Mouse (Mus musculus) R1 (cell line): ENCODE data around the gene March9.
"Not testable (repeated sequence)": the region's sequence is repeated elsewhere in the genome, so short reads cannot be mapped to it uniquely, and the experiment has no call there.

ENCODE experiments used
- DNase-seq: peaks from one replicate; pipeline ENCODE4 v3.0.0-alpha.2; 2018; ENCODE audit warnings: low read depth, low spot score

The March9 gene

DNA sequence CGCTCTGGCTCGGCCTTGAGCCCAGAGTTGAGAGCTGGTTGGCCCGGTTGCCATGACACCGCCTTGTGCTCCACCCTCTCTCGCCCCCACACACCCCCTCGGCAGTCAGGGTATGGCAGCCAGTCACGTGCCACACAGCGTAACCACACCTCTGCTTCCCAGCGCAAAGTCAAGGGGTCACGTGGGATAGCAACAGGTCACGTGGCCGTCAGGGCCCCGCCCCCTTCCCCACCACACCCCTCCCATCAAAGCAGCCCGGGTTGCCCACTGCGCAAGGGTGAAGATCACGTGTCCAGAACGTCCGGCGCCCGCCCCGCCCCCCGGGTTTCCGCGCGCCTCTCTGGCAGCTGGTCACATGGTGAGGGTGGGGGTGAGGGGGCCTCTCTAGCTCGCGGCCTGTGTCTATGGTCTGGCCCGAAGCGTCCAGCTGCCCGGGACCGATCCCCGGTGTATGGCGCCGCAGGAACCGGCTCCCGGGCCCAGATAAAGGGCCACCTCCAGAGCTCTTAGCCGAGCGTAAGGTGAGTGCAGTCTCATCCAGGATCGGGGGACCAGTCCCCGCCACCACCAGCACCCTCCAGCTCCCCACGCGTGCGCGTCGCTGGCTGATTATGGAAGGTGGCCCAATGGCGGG lies 3.4 kb upstream of the March9 start, which contains the start of gene Cdk4:
Cdk4 (plus strand) TSS at position 296 of the 634 bp plus-strand sequence.
- DNase-seq: peak; percentile 99

DNA sequence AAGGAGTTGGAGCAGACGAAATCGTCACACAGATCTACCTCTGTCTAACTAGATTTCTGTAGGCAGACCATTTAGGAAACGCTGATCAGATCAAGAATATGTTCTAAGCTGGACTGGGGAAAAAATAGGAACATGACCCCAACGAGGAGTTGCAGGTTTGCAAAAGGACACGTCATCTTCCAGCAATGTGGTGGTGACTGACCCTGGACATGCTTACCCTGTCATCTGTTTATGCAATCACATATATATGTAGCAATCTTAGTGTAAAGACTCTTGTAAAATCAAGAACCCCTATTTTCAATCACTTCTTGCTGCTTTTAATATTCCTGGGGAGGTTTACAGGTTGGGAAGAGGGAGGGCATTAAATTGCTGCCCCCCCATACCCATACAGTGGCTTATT lies 2.5 kb upstream of the March9 start:
- no peak for DNase-seq

DNA sequence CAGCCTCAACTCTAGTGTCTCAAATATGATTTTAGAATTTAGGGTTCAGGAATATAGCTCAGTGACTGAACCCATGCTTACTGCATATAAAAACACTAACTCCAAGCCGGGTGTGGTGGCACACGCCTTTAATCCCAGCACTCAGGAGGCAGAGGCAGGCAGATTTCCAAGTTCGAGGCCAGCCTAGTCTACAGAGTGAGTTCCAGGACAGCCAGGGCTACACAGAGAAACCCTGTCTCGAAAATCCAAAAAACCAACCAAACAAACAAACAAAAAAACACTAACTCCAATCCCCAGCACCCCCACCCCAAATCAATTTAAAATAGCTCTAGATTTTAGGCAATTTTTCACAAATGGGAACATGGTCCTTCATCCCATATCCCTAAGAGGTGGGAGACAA lies 2.1 kb upstream of the March9 start:
- DNase-seq: not testable (repeated sequence)

DNA sequence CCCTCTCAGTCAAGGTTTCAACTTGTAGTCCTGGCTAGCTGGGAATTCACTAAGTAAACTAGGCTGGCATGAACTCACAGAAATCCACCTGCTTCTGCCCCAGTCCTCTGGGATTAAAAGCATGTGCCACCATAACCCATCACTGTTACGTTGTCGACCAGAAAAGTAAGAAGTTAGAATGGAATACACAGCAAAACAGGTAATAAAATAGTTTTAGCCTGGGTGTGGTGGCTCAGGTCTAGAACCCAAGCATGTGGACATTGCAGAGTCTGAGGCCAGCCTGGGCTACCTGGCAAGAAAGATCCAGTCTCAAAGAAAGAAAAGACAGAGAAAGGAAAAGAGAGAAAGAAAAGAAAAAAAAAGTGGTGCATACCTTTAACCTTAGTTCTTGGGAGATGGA lies 1.5 kb upstream of the March9 start:
- DNase-seq: no peak

DNA sequence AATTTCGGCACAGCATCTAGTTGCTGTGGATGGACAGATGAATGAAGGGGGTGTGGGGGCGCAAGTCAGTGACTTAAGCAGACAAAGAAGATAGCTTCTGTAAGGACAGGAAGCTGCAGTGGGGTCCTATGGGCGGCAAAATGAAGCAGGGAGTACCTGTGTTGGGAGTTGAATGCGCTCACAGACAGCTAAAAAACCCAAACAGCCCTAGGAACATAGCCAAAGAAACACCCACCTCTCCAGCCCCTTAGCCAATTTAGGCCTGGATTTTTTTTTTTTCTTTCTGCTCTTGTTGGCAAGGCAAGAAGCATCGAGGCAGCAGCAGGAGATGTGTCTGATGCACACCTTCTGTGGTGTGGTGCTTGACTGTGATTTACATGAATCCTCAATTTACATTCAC lies 1.1 kb upstream of the March9 start:
- no peak for DNase-seq

DNA sequence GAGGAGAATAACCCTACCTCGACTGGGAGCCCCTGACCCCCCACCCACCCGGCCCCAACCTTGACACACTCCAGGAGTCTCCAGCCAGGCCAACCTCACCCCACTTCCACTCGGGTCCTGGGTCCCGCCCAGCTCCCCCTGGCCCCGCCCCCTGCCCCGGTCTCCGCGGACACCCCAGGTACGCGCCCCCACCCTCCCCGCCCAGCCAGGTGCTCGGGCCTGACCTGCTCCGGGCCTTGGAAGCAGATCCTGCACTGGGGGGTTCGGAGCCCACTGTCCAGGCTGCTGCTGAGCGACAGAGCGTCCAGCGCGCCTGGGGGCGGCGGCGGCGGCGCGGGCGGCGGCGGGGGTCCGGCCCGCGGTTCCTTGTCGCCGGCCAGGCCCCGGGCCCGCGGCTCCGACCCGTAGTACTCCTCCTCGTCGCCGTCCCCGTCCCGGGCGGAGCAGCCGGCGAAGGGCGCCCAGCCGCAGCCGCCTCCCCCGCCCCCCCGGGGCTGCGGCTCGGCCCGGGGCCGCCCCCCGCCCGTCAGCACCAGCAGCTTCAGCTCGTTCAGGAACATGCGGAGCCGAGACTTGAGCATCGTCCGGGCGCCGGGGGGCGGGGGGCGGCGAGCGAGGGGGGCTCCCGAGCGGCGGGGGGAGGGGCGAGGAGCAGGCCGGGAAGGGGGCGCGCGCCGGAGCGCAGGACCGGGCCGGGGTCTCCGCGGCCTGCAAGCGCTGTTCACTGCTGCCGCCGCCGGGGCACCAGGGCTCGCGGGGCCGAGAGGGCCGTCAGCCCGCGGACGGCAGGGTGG lies 613 bp downstream of the March9 start:
- DNase-seq: no peak

DNA sequence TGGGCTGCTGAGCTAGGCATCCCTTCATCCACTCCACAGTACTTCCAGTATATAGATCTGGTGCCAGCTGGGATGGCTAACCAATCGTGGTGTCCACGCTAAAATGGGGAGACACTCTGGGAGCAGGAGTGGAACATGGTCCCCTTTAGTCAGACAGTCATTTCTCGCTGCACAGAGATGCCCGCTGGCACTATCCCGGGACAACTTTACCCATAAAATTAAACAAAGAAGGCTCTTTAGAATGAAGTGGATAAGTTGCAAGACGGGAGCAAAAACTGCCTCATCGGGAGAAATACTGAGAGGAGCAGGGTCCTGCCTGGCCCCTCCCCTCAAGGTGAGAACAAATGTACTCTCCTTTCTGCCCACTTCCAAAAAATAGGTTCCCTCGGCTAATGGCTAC lies 1.3 kb downstream of the March9 start:
- no peak for DNase-seq

DNA sequence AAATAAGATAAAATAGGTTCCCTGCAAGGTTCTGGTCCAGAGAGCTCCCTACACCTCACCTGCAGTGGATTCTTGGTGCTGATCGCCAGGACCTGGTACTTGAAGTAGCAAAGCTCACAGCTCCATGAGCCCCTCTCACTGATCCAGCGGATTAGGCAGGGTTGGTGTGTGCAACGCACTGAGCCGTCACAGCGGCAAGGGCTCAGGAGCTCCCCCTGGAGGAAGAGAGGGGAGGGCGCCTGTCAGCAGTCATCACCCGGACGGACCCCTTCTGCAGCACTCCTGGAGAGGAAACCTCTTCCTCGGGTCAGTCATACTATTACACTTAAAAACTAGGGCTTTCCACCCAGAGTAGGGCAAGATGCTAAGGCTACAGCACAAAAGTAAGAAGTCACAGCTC lies 1.8 kb downstream of the March9 start:
- DNase-seq: peak; percentile 86

DNA sequence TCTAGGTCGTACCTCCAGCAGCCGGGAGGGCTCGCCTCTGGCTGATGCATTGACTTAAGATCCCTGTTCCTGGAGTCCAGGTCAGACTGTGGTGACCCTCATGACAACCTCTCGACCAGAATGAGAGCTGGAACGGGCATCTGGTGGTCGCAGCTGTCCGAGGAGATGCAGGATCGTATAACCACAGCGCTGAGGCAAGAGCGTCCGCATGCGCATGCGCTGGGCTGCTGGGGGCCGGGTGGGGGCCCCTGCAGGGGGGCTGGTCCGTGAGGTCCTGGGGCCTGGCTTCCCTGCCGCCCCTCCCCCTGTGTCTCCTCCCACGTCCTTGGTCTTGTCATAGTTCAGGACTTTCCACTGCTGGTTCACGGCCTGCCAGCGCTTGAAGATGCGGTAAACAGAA lies 3.5 kb downstream of the March9 start:
- no peak for DNase-seq

DNA sequence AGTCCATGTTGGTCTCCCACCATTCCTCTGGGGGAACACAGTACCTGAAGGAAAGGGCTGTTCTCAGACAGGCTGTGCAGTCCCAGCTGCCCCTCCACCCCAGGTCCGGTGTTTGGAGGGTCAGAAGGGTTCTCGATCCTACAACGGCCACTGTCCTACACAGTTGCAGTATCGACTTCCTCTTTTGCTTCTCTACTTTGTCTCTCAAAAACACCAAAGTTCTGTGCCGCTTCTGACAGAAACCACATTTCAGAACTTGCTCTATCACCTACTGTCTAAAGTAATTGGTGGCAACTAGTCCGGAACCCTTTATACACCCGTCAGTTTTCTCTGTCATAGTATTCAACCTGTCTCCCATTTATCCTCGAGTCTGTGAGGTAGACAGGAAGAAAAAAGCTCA lies 4.6 kb downstream of the March9 start:
- DNase-seq: no peak

DNA sequence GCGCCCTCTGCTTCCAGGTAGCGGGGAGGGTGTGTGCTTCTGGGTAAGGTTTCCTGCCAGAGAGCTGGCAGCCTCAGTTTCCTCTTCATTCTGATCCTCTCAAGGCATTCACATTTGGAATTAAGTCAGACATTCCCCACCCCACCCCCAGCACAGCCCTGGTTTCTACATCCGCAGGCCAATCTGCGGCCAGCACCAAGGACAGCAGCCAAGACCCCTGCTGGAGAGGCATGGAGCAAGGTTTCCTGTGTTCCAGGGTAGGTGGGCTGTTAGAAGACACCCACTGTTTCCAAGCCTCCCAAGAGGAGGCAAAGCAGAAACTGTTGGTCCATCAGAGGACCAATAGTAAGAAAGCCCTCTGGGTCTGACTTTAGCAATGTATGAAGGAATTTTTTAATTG lies 5.3 kb downstream of the March9 start:
- DNase-seq: peak; percentile 55

DNA sequence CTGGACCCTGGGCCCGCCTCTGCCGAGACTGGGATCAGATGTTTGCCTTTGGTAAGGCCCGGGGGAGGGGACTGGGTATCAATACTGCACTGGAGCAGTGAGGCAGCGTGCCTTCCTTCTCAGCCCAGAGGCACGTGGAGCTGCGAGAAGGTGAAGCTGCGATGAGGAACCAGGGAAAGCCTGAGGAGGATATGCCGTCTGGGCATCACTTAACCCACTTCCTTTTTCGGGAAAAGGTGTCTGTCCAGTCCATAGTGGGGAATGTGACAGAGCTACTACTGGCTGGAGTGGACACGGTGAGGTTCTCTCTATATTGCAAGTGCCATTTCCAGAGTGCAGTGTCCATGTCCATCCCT lies 9.9 kb downstream of the March9 start:
- no peak for DNase-seq

DNA sequence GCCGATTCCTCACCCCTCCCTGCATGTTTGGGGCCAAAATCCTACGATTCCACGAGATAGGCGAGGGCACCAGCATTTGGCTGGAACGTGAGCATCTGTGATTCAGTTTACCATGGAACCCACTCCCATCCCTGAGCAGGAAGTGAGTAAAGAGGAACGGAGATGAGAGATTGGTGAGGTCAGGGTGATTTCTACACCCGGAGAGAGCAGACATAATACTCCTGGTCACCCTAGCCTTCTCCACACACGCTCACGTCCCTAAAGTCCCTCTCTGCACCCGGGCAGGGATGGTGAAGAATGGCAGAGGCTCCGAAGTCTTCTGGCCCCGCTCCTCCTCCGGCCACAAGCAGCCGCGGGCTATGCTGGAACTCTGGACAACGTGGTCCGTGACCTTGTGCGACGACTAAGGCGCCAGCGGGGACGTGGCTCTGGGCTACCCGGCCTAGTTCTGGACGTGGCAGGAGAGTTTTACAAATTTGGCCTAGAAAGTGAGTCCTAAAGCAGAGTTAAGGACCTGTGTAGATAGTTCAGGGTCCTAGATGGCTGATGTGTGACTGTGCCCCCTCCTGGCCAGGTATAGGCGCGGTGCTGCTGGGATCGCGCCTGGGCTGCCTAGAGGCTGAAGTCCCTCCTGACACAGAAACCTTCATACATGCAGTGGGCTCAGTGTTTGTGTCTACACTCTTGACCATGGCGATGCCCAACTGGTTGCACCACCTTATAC lies 10.4 kb downstream of the March9 start:
- peak; percentile 49 for DNase-seq

DNA sequence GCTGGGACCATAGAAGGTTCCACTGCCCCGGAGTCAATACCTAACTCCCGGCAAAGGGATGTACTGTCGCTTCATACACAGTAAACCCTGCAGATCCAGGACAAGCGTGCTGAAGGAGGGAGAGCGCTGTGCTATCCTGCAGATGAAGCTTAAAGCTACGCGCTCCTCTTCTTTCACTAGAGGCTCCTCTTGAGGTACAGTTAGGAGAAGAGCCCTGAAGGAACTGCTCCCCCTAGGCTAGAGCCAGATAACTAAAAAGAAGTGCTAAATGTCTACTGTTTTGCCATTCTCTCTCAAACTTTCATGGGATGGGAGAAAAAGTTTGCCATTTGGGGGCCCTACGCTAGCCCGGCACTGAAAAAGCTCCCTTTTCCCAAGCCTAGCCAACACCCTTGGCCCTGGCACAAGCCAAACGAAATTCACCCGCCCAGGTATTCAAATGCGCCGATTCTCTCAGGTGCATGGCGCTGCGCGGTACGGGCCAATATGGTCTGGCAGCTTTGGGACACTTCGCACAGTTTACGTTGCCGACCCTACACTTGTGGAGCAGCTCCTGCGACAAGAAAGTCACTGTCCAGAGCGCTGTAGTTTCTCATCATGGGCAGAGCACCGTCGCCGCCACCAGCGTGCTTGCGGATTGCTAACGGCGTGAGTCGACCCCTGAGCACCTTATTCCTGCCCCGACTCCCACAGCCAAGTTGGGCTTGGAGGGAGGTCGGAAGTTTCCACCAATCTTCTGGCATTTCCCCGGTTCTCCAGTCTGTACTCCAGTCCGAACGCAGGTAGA lies 11.2 kb downstream of the March9 start:
- no peak for DNase-seq

DNA sequence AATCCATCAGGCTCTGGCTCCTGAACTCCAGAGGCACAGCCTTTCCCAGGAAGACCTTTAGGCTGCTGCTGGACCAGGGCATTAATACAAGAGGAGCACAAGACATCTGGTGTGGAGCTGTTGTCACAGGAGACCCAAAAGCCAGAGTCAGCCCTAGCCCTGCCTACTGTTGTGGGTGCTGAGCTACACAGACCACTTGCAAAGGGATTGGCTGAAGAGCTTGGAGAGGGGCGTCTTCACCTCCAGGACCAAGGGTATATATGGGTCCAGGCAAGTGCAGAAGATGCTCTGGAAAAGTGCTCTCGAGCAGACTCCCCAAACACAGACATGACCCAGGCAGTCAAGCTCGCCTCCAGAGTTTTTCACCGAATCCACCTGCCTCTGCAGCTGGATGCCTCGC lies 12.0 kb downstream of the March9 start, which contains the start of gene Cyp27b1:
Cyp27b1 (plus strand) TSS at position 297 of the 400 bp plus-strand sequence.
- no peak for DNase-seq

DNA sequence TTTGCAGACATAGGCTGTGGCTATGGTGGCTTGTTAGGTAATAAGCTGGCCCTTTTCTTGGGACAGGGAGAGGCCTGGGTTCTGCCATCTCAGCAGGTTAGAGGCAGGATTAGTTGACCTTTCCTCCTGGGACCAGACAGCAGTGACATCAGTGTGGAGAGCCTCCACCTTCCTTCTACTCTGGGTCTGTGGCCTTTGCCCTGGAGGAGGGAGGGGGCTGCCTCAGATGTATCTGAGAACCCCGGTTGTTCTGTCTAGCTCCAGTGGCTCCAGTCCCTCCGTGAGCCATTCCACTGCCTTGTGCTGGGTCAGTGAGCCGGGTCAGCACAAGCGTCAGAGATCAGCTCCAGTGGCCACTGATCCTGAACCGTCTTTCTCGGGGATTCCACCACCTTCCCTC lies 16.8 kb downstream of the March9 start:
- DNase-seq: no peak

DNA sequence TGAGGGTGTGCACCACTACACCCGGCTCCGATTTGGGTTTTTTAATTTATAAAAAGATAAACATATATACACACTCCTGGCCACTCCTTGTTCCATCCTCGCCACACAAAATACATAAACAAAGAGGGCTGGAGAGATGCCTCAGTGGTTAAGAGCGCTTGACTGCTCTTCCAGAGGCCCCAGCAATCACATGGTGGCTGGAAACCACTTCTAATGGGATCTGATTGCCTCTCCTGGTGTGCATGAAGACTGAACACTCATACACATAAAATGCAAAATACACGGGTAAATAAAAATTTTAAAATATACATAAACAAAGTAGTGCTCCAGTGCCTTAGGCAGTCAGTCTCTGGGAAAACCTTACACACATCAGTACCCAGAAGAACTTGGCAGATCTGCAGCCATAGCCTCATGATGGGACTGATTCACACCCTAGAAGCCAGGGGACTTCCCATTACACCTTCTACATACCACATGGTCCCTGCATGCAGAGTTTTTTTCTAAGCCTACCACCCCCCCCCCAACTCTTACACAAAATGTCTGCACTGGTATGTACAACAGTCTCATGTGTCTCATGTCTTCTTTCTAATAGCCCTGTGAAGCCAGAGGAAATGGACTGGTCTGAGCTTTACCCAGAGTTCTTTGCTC lies 17.4 kb downstream of the March9 start:
- no peak for DNase-seq

DNA sequence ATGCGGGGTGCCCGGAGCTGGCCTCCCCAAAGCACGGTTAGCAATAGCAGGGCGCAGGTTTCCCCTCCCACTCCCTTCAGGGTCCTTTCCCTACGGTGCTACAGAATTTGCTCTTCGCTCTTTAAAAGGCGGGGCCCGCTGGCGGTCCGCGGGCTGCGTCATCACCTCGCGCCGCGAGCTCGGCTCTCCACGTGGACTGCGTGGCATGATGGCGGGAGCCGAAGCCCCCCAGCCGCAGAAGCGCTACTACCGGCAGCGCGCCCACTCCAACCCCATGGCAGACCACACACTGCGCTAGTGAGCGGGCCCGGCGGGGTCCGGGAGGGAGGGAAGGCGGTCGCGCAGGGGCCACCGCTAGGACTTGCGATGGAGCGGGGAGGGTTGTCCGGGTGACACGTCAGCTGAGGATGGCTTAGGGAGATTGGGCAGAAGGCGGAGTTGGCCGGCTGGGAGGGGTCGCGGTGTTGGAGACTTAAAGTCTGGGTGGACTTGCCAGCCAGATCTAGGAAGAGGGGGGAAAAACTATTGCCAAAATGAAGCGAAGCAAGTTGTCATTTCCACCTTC lies 18.1 kb downstream of the March9 start:
- DNase-seq: peak; percentile 94

DNA sequence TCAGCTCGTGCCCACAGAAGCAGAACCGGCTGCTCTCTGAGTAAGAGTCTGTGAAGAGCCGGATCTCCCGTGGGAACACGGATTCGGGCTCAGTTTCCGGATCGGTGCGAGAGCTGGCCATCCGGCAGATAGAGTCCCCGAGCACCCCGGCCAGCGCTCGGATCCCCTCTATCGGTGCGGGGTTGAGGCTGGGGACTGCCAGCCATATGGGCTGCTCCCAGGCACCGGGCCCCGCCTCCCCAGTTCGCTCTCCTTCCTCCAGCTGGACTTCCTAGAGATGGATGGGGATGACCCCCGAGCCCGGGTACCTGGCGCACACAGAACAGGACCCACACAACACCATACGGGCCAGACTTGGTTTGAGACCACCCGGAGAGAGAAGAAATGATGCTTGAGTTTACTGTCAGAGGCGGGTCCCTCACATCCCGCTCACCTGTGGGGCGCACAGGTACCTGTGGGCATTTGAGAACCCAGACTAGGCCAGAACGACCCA lies 18.7 kb downstream of the March9 start, which contains the start of the genes Mettl1 and Eef1akmt3:
Mettl1 (plus strand) TSS at position 141 of the 493 bp plus-strand sequence.
Eef1akmt3 (minus strand) TSS at position 240 of the 493 bp plus-strand sequence.
- DNase-seq: no peak

DNA sequence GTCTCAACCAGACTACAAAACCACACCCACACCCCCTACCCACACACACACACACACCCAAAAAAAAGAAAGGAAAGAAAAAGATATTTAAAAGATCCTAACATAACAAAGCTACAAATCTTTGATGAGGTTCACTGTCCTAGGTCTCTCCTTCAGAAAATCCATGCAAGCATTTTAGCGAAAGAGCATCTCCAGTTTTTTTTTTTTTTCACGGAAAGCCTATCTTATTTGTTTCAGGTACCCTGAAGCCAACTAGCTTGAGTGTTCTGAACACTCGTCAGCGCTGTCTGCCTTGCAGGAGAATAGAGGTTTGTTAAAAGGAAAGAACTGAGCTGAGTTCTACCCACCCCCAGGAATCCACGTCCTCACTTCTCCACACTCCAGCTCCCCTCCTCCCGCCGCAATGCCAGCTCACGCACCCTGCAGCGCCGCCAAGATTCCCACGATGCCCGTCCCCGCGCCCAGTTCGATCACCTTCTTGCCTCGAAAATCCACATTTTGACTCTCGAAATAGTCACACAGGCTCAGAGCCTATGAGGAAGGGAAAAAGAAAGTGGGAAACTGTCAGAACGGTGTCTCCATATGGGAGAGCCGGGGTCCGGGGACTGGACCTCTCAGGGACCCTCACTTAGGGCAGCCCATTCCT lies 19.3 kb downstream of the March9 start:
- DNase-seq: no peak
